Mouse (Mus musculus): ENCODE data around the gene Nxph1. TPM values are rescaled to one million over a fixed set of nuclear protein-coding genes. Genes with fewer than 3 reads are reported as not detected.

Nxph1 gene
- polyA plus RNA-seq, 1 experiment from 2014 or later, result 0.27 TPM

- peaks cover 13% of the 10 kb centered on the region for H3K4me1 ChIP-seq (ENCODE audit: insufficient read depth, low read length)
- H3K9ac ChIP-seq (replicated peaks; ENCODE audit: low read length), result no peak overlapping the region
- under 1% methylated on average over 68 of the region's 68 CpGs for WGBS
- peak overlapping the region; percentile 51 for H3K4me2 ChIP-seq (replicated peaks; ENCODE audit: low read depth, low read length)
- H3K4me3 ChIP-seq (ENCODE audit: low read length), result peak overlapping the region; percentile 33
- H3K36me3 ChIP-seq (ENCODE audit: insufficient read depth, low read length), result no peaks in the 10 kb centered on the region
- peaks cover 74% of the 10 kb centered on the region for H3K27me3 ChIP-seq (ENCODE audit: insufficient read depth, low read length)
- H3K27ac ChIP-seq (ENCODE audit: low read length), result no peak overlapping the region
- no peaks in the 10 kb centered on the region for H3K9me3 ChIP-seq (ENCODE audit: low read length)
- peak; percentile 87 for ATAC-seq (ENCODE audit: low FRiP score, low TSS enrichment)
Observed at GRCm38 (mm10) chr6:8948471-8949411, 510 bp downstream of the Nxph1 start.

DNA sequence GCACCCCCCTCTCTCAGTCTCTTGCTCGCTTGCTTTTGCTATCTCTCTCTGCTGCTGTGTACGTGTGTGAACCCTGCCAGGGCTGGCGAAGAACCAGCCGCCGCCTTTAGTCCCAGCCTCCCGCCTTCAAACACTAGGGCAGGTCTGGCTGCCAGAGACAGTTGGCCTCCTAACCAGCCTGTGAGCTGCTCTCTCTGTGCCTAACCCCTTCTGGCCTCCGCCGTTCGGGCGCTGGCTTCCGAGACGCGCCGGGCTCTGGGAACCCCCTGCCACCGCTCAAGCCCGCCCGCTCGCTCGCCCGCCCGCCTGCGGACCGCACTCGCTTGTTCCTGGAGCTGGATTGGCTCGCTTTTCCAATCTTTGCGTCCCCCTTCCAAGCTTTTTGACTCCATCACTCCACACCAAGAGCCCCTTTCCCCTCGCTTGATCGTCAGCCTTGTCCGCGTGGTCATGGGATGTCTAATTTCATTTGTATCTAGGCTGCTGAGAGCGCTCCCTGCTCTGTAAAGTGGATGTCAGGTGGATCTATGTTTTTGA, 1.5 kb downstream of the Nxph1 start:
- no peak overlapping the region for H3K27ac ChIP-seq (ENCODE audit: low read length)
- no peaks in the 10 kb centered on the region for H3K9me3 ChIP-seq (ENCODE audit: low read length)
- WGBS, result under 1% methylated on average over 31 of the region's 31 CpGs
- H3K4me3 ChIP-seq (ENCODE audit: low read length), result peak overlapping the region; percentile 24
- peaks cover 84% of the 10 kb centered on the region for H3K27me3 ChIP-seq (ENCODE audit: insufficient read depth, low read length)
- peaks cover 13% of the 10 kb centered on the region for H3K4me1 ChIP-seq (ENCODE audit: insufficient read depth, low read length)
- H3K4me2 ChIP-seq (replicated peaks; ENCODE audit: low read depth, low read length), result peak overlapping the region; percentile 34
- no peaks in the 10 kb centered on the region for H3K36me3 ChIP-seq (ENCODE audit: insufficient read depth, low read length)
- no peak overlapping the region for H3K9ac ChIP-seq (replicated peaks; ENCODE audit: low read length)
- ATAC-seq (ENCODE audit: low FRiP score, low TSS enrichment), result no peak

DNA sequence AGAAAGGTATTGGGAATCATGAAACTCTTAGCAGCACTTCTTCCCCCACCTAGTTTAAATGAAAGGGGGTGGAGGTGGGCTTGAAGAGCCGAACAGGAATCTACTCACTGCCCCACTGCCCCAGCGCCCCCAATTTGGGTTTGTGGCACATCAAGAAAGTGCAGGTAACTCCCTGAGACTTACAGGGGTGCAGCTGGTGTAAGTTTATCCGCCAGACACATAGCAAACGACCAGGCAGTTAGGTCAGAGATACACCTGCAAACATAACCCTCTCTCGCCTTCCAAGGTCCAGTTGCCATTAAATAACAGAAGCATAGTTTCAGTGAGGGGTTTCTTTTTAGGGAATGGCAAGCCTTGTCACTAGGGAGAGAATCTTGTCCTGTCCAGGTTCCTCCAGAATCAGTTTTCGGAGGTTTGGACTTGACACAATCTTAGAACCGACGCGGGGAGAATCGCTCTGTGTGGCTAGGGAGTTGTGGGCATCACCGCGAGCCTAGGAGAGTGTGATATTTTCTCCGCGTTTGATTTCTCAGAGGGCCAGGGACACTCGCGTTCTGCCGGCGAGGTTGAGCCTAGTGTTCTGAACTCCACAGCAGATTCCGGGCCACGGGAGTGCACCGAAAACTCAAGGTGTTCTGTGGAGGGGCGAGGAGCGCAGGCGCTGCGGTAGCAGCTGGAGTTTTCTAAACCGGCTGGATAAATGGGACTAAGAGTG, 2.5 kb downstream of the Nxph1 start:
- under 1% methylated on average over 26 of the region's 26 CpGs for WGBS
- H3K4me2 ChIP-seq (replicated peaks; ENCODE audit: low read depth, low read length), result peak overlapping the region; percentile 54
- H3K4me3 ChIP-seq (ENCODE audit: low read length), result peak overlapping the region; percentile 41
- no peak overlapping the region for H3K27ac ChIP-seq (ENCODE audit: low read length)
- ATAC-seq (ENCODE audit: low FRiP score, low TSS enrichment), result no peak
- peaks cover 14% of the 10 kb centered on the region for H3K4me1 ChIP-seq (ENCODE audit: insufficient read depth, low read length)
- H3K9ac ChIP-seq (replicated peaks; ENCODE audit: low read length), result no peak overlapping the region
- H3K36me3 ChIP-seq (ENCODE audit: insufficient read depth, low read length), result no peaks in the 10 kb centered on the region
- no peaks in the 10 kb centered on the region for H3K9me3 ChIP-seq (ENCODE audit: low read length)
- peaks cover 90% of the 10 kb centered on the region for H3K27me3 ChIP-seq (ENCODE audit: insufficient read depth, low read length)

- H3K4me3 ChIP-seq (ENCODE audit: low read length), result peak overlapping the region; percentile 41
- peak; percentile 18; the same call in 1 of the 2 replicates for ATAC-seq (ENCODE audit: low FRiP score, low TSS enrichment)
- WGBS, result under 1% methylated on average over 24 of the region's 24 CpGs
- H3K27me3 ChIP-seq (ENCODE audit: insufficient read depth, low read length), result peaks cover 92% of the 10 kb centered on the region
- H3K36me3 ChIP-seq (ENCODE audit: insufficient read depth, low read length), result no peaks in the 10 kb centered on the region
- no peaks in the 10 kb centered on the region for H3K9me3 ChIP-seq (ENCODE audit: low read length)
- H3K4me2 ChIP-seq (replicated peaks; ENCODE audit: low read depth, low read length), result peak overlapping the region; percentile 54
- H3K9ac ChIP-seq (replicated peaks; ENCODE audit: low read length), result no peak overlapping the region
- H3K27ac ChIP-seq (ENCODE audit: low read length), result no peak overlapping the region
- H3K4me1 ChIP-seq (ENCODE audit: insufficient read depth, low read length), result peaks cover 16% of the 10 kb centered on the region
Observed at GRCm38 (mm10) chr6:8951326-8951695, 3.1 kb downstream of the Nxph1 start.

DNA sequence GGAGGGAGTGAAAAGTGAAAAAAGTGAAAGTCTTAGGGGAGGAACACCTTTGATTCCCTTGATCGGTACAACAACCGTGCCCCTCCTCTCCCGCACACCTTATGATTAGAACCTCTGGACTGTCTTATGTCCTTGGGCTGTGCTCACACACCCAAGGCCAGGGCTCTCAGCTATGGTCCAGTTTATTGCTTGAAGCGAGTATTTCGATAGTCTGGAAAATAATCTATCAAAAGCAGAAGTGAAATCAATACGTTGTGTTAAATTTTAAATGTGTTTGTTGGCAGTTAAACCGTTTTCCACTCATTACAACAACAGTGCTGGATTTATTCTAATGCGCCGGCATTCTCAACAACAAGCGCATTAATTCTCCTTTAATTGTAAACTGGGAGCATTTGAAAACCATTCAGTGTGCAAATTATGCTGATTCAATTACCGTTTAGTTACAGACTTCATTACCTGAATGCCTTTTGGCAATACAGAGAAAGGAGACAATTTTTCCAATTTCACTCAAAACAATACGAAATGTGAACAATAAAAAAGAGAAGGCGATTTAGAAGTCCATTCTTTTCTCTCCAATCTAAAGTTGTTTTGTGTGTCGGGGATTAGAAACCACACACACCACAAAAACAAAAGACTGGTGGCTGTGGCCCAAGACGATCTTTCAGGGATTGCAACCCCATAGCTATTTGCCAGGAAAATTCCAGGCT, 3.8 kb downstream of the Nxph1 start:
- no peaks in the 10 kb centered on the region for H3K9me3 ChIP-seq (ENCODE audit: low read length)
- H3K27ac ChIP-seq (ENCODE audit: low read length), result no peak overlapping the region
- 20% methylated on average over 15 of the region's 15 CpGs for WGBS
- peaks cover 95% of the 10 kb centered on the region for H3K27me3 ChIP-seq (ENCODE audit: insufficient read depth, low read length)
- no peak overlapping the region for H3K4me2 ChIP-seq (replicated peaks; ENCODE audit: low read depth, low read length)
- no peak for ATAC-seq (ENCODE audit: low FRiP score, low TSS enrichment)
- no peak overlapping the region for H3K9ac ChIP-seq (replicated peaks; ENCODE audit: low read length)
- H3K4me1 ChIP-seq (ENCODE audit: insufficient read depth, low read length), result peaks cover 16% of the 10 kb centered on the region
- H3K36me3 ChIP-seq (ENCODE audit: insufficient read depth, low read length), result no peaks in the 10 kb centered on the region
- H3K4me3 ChIP-seq (ENCODE audit: low read length), result peak overlapping the region; percentile 41; the same call in 1 of the 2 replicates

DNA sequence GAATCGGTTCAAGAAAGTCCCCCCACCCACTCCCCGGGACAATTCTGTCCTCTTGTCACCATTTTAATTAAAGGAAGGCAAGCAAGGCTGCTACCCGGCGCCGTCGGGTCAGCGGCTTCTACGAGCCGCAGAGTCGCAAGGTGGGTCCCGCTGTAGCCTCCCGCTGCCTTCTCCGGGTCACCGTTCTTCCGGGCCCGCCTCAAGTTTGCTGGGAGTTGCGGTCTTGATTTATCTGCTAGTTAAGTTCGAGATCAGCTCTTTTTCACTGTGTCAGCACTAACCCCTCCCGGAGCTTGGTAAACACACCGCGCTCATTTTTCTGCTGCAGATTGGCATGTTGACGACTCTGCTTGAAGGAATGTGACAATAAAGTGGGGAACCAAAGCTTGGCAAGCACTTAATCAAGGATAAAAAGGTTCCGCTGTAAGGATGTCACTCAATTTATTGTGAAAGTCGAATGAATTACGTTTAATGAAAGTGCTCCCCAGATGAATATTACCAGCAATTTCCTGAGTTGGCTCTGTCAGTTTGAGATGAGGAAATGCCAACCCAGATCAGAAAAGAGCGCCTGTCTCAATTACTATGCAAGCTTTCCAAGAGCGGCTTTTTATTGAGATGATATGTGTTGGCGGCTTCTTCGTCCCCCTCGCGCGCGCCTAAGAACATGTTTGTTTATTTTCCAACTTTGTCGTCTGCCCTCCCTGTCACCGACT, 7.7 kb downstream of the Nxph1 start:
- Histone ChIP-seq H3K27me3 (ENCODE audit: insufficient read depth, low read length) (peaks cover 80% of the 10 kb centered on the region), H3K27ac (ENCODE audit: low read length) (no peak overlapping the region), H3K4me1 (ENCODE audit: insufficient read depth, low read length) (peaks cover 6% of the 10 kb centered on the region; the same call in 1 of the 2 replicates), H3K36me3 (ENCODE audit: insufficient read depth, low read length) (no peaks in the 10 kb centered on the region), H3K4me2 (replicated peaks; ENCODE audit: low read depth, low read length) (no peak overlapping the region), H3K4me3 (ENCODE audit: low read length) (no peak overlapping the region), H3K9me3 (ENCODE audit: low read length) (no peaks in the 10 kb centered on the region), H3K9ac (replicated peaks; ENCODE audit: low read length) (no peak overlapping the region)
- WGBS, result 0% methylated on average over 35 of the region's 35 CpGs
- no peak for ATAC-seq (ENCODE audit: low FRiP score, low TSS enrichment)

DNA sequence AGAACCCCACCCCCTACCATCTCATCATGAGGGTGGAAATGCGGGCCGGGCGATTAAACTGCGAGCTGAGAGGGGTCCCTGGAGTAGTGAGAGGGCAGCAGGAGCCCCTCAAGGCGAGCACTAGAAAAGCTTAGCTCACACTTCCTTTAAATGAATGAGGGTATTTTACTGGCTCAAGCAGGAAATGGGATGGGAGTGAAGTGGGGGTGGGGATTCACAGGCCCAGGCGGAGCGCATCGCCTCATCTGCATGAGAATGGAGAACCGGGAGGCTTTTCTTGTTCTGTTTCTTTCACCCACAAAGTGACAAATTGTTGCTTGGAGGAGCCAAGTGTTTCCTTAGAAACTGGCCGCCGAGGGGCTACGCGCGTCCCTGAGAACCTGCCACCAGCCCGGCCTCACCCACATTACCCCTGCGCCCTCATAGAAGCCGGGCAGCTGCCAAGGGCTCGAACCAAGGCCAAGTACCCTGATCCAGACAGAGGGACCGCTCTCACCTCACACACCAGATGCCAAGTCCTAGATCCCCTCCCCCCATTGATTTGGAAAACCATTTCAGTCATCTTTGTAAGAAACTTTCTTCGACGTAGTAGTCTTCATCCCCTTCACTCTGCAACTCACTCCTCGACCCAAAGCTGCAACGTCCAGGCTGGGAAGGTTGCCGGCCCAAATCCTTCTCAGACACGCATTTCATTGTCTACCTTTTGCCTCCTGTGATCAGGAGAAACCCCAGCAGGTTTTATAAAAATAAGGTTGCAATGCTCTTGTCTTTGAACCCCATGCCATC, 8.7 kb downstream of the Nxph1 start:
- Histone ChIP-seq H3K9ac (replicated peaks; ENCODE audit: low read length) (no peak overlapping the region), H3K4me2 (replicated peaks; ENCODE audit: low read depth, low read length) (no peak overlapping the region), H3K36me3 (ENCODE audit: insufficient read depth, low read length) (no peaks in the 10 kb centered on the region), H3K4me3 (ENCODE audit: low read length) (no peak overlapping the region), H3K27me3 (ENCODE audit: insufficient read depth, low read length) (peaks cover 70% of the 10 kb centered on the region), H3K9me3 (ENCODE audit: low read length) (no peaks in the 10 kb centered on the region), H3K27ac (ENCODE audit: low read length) (no peak overlapping the region), H3K4me1 (ENCODE audit: insufficient read depth, low read length) (0 out of 2 replicates have a peak, but pooled peaks cover 3% of the 10 kb centered on the region)
- no peak for ATAC-seq (ENCODE audit: low FRiP score, low TSS enrichment)
- WGBS, result 1% methylated on average over 25 of the region's 25 CpGs

- H3K4me1 ChIP-seq (ENCODE audit: insufficient read depth, low read length), result 0 out of 2 replicates have a peak, but pooled peaks cover 3% of the 10 kb centered on the region
- no peak overlapping the region for H3K27ac ChIP-seq (ENCODE audit: low read length)
- peak; percentile 89 for ATAC-seq (ENCODE audit: low FRiP score, low TSS enrichment)
- peaks cover 64% of the 10 kb centered on the region for H3K27me3 ChIP-seq (ENCODE audit: insufficient read depth, low read length)
- under 1% methylated on average over 15 of the region's 15 CpGs for WGBS
- H3K9ac ChIP-seq (replicated peaks; ENCODE audit: low read length), result no peak overlapping the region
- no peaks in the 10 kb centered on the region for H3K36me3 ChIP-seq (ENCODE audit: insufficient read depth, low read length)
- H3K4me3 ChIP-seq (ENCODE audit: low read length), result no peak overlapping the region
- no peaks in the 10 kb centered on the region for H3K9me3 ChIP-seq (ENCODE audit: low read length)
- no peak overlapping the region for H3K4me2 ChIP-seq (replicated peaks; ENCODE audit: low read depth, low read length)
Observed at GRCm38 (mm10) chr6:8957529-8957887, 9.3 kb downstream of the Nxph1 start.

Measured in kidney, embryonic 16.5 days (tissue).